Mouse (Mus musculus): ENCODE data around the gene 1700012B09Rik.

DNA sequence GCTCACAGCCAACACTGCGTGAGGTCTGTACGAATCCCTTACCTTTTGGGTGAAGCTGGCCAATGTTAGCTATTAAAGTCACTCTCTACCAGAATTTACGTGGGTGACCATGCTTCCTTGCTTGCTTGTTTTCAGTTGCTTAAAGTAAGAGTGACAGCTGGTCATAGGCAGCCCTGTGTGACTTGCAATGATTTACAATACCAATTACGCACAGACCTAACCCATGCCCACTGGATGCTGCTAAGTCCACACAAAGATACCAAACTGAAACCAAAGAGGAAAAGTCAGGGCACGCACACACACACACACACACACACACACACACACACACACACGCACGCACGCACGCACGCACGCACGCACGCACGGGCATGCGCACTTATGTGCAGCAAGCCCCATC is 55.6 kb downstream of the 1700012B09Rik start:
- TF ChIP-seq CTCF (IDR thresholded peaks at IDR 0.05; ENCODE audit: borderline replicate concordance, insufficient read depth, low read depth, low read length): no peak
- no peak for TF ChIP-seq POLR2A (IDR thresholded peaks at IDR 0.05; ENCODE audit: borderline replicate concordance, insufficient read depth, low read length)
